Mouse (Mus musculus) ES-E14 (cell line): ENCODE measurements around the gene Tmem45a.

Experiments used
- MAFK ChIP-seq: IDR thresholded peaks from 2 replicates; pipeline ENCODE4 v1.6.1; 2014; ENCODE audit warnings: mild to moderate bottlenecking, low read depth, low read length, inconsistent platforms; ENCODE audit not compliant: insufficient read depth
- ZC3H11A ChIP-seq: IDR thresholded peaks from 2 replicates; pipeline ENCODE4 v1.6.1; 2012; ENCODE audit warnings: low read depth, mild to moderate bottlenecking, inconsistent platforms, low read length, borderline replicate concordance

DNA sequence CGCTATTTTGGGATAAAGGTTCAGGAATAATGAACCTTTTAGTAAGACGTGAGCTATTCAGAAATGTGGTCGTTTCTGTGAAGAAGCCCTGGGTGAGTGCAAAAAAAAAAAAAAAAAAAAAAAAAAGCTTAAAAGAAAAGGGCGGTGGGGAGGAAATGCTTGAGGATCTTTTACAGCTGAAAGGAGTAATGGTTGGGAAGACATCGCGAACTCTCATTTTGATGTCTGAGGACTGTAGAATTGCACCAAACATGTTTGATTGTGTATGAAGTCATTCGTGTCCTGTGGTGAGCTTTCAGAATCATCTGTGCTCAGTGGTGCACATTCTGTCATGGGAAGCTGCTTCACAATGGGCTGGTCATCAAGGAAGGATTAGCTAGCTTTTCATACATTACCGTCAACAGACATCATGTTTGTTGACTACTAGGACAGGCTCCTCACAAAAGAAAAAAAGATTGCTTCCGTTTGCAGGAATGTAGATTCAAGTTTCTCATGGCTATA is 700 bp upstream of the Tmem45a start:
- no peak for TF ChIP-seq MAFK
- TF ChIP-seq ZC3H11A, result no peak
